Mouse (Mus musculus) CH12.LX (cell line): ENCODE data around the gene Slco4c1. TPM values are rescaled to one million over a fixed set of nuclear protein-coding genes. Genes with fewer than 3 reads are reported as not detected.
A peak's percentile ranks its signal among the peaks of the same experiment; 100 is the strongest.

Experiments used
- DNase-seq: peaks from one replicate; pipeline ENCODE4 v3.0.0-alpha.2; 2013; ENCODE audit errors: extremely low read depth
- H3K27ac ChIP-seq: 2 replicates; pipeline ENCODE4 v1.5.1; 2012; ENCODE audit warnings: low read depth, mild to moderate bottlenecking, control low read depth, moderate library complexity; ENCODE audit not compliant: insufficient read depth
- H3K27me3 ChIP-seq: replicated peaks from 2 replicates; pipeline ENCODE3; 2012; ENCODE audit warnings: inconsistent platforms
- H3K36me3 ChIP-seq, 2 experiments: replicated peaks in 1 of 2; 2 replicates each; pipeline versions ENCODE3 to v1.6.1; 2012; ENCODE audit warnings: inconsistent platforms in 1 of 2, low read length in 1 of 2, mild to moderate bottlenecking in 1 of 2, mixed read lengths in 1 of 2, moderate library complexity in 1 of 2; ENCODE audit not compliant: control insufficient read depth in 1 of 2, insufficient read depth in 1 of 2
- H3K4me1 ChIP-seq, 2 experiments: 2 replicates each; pipeline ENCODE4 v1.6.1; 2012; ENCODE audit warnings: inconsistent platforms in 1 of 2, moderate library complexity in 1 of 2; ENCODE audit not compliant: insufficient read depth in 2 of 2, control insufficient read depth in 1 of 2
- H3K4me2 ChIP-seq: 2 replicates; pipeline ENCODE4 v1.6.1; 2012; ENCODE audit warnings: low read depth, mild to moderate bottlenecking, control low read depth; ENCODE audit not compliant: poor library complexity, insufficient read depth, severe bottlenecking
- H3K4me3 ChIP-seq, 3 experiments: fragments of 150-350 bp in 1 of 3; sonication (generic) in 1 of 3; replicated peaks in 1 of 3; 2 replicates each; pipeline versions ENCODE3 to v1.5.1; 2011 to 2012; ENCODE audit warnings: low read depth in 2 of 3, low read length in 2 of 3, mild to moderate bottlenecking in 2 of 3, moderate library complexity in 2 of 3, control low read depth in 1 of 3, improper control_type of control experiment in 1 of 3, inconsistent platforms in 1 of 3, mixed read lengths in 1 of 3; ENCODE audit not compliant: poor library complexity in 1 of 3
- H3K79me2 ChIP-seq: replicated peaks from 2 replicates; pipeline ENCODE4 v1.6.1; 2012; ENCODE audit warnings: mild to moderate bottlenecking, moderate library complexity; ENCODE audit not compliant: control insufficient read depth, poor library complexity, insufficient read depth, severe bottlenecking; ENCODE audit errors: extremely low read depth
- H3K9ac ChIP-seq: 2 replicates; pipeline ENCODE4 v1.6.1; 2012; ENCODE audit warnings: low read depth, mild to moderate bottlenecking, control low read depth, moderate library complexity; ENCODE audit not compliant: insufficient read depth
- H3K9me3 ChIP-seq: replicated peaks from 2 replicates; pipeline ENCODE3; 2012; ENCODE audit warnings: low read length, inconsistent platforms, mixed read lengths
- CHD1 ChIP-seq: IDR thresholded peaks from 2 replicates; pipeline ENCODE4 v1.6.1; 2012; ENCODE audit warnings: low read depth, low read length, improper control_type of control experiment, inconsistent platforms
- CTCF ChIP-seq, 2 experiments: IDR thresholded peaks in 1 of 2; conservative IDR thresholded peaks in 1 of 2; 2 replicates each; pipeline ENCODE4 v1.5.1; 2011 to 2012; ENCODE audit warnings: low read depth in 2 of 2, low read length in 2 of 2, improper control_type of control experiment in 1 of 2, inconsistent platforms in 1 of 2, mild to moderate bottlenecking in 1 of 2, moderate library complexity in 1 of 2
- E2F4 ChIP-seq: IDR thresholded peaks from 2 replicates; pipeline ENCODE4 v1.6.1; 2011; ENCODE audit warnings: low read depth, low read length, improper control_type of control experiment; ENCODE audit not compliant: insufficient replicate concordance
- ELF1 ChIP-seq: IDR thresholded peaks from 2 replicates; pipeline ENCODE4 v1.6.1; 2014; ENCODE audit warnings: low read depth, mild to moderate bottlenecking, inconsistent platforms, low read length, improper control_type of control experiment
- ETS1 ChIP-seq: conservative IDR thresholded peaks from 2 replicates; pipeline ENCODE4 v1.6.1; 2012; ENCODE audit warnings: low read depth, mild to moderate bottlenecking, inconsistent platforms, low read length, improper control_type of control experiment, moderate library complexity
- GABPA ChIP-seq: IDR thresholded peaks from 2 replicates; pipeline ENCODE4 v1.6.1; 2012; ENCODE audit warnings: low read depth, low read length, improper control_type of control experiment, inconsistent platforms; ENCODE audit not compliant: insufficient replicate concordance
- KAT2A ChIP-seq: IDR thresholded peaks from 2 replicates; pipeline ENCODE4 v1.6.1; 2012; ENCODE audit warnings: low read length, improper control_type of control experiment, inconsistent platforms; ENCODE audit not compliant: insufficient replicate concordance
- MAFK ChIP-seq: IDR thresholded peaks from 2 replicates; pipeline ENCODE4 v1.6.1; 2011; ENCODE audit warnings: low read length, improper control_type of control experiment; ENCODE audit not compliant: insufficient replicate concordance
- MAX ChIP-seq: IDR thresholded peaks from 2 replicates; pipeline ENCODE4 v1.6.1; 2011; ENCODE audit warnings: low read length, improper control_type of control experiment
- MXI1 ChIP-seq: IDR thresholded peaks from 2 replicates; pipeline ENCODE4 v1.6.1; 2011; ENCODE audit warnings: mild to moderate bottlenecking, low read depth, low read length, improper control_type of control experiment
- MYC ChIP-seq: IDR thresholded peaks from 2 replicates; pipeline ENCODE4 v1.6.1; 2011; ENCODE audit warnings: low read depth, mild to moderate bottlenecking, improper control_type of control experiment, low read length
- NRF1 ChIP-seq: IDR thresholded peaks from 2 replicates; pipeline ENCODE4 v1.6.1; 2014; ENCODE audit warnings: low read depth, mild to moderate bottlenecking, inconsistent platforms, low read length, improper control_type of control experiment, moderate library complexity
- PAX5 ChIP-seq: IDR thresholded peaks from 2 replicates; pipeline ENCODE4 v1.6.1; 2012; ENCODE audit warnings: low read length, inconsistent platforms, mixed read lengths
- RAD21 ChIP-seq: IDR thresholded peaks from 2 replicates; pipeline ENCODE4 v1.6.1; 2011; ENCODE audit warnings: low read depth, mild to moderate bottlenecking, low read length, improper control_type of control experiment, moderate library complexity
- RCOR1 ChIP-seq: conservative IDR thresholded peaks from 2 replicates; pipeline ENCODE4 v1.6.1; 2012; ENCODE audit warnings: low read depth, mild to moderate bottlenecking, inconsistent platforms, low read length, improper control_type of control experiment
- SIN3A ChIP-seq: IDR thresholded peaks from 2 replicates; pipeline ENCODE4 v1.6.1; 2012; ENCODE audit warnings: low read length, improper control_type of control experiment, inconsistent platforms
- TBP ChIP-seq: conservative IDR thresholded peaks from 2 replicates; pipeline ENCODE4 v1.6.1; 2011; ENCODE audit warnings: low read depth, low read length, improper control_type of control experiment
- TCF12 ChIP-seq: IDR thresholded peaks from 2 replicates; pipeline ENCODE4 v1.6.1; 2014; ENCODE audit warnings: low read depth, mild to moderate bottlenecking, inconsistent platforms, low read length, improper control_type of control experiment
- ZC3H11A ChIP-seq: IDR thresholded peaks from 2 replicates; pipeline ENCODE4 v1.6.1; 2012; ENCODE audit warnings: low read depth, mild to moderate bottlenecking, inconsistent platforms, low read length, improper control_type of control experiment
- ZKSCAN1 ChIP-seq: IDR thresholded peaks from 2 replicates; pipeline ENCODE4 v1.6.1; 2012; ENCODE audit warnings: low read depth, inconsistent platforms, low read length, improper control_type of control experiment, borderline replicate concordance
- ZNF384 ChIP-seq: IDR thresholded peaks from 2 replicates; pipeline ENCODE4 v1.6.1; 2012; ENCODE audit warnings: low read depth, low read length, improper control_type of control experiment, inconsistent platforms
- dilution Hi-C: fragments of 300-500 bp; cut with MboI; formaldehyde crosslinking; loops from 2 replicates; pipeline ENCODE4 v1.14.3; 2020; ENCODE audit warnings: low sequenced_read_pairs; ENCODE audit not compliant: extremely low pct_unique_long_range_greater_than_20kb, extremely low pct_ligation_motif_present
- in situ Hi-C: fragments of 300-500 bp; cut with MboI; formaldehyde crosslinking; loops from 3 replicates; pipeline ENCODE4 v1.14.3; 2019; ENCODE audit warnings: low sequenced_read_pairs, low pct_ligation_motif_present, low pct_unique_long_range_greater_than_20kb, mixed read lengths
- polyA plus RNA-seq: library from polyadenylated mRNA; unstranded; fragments of >175 nt; gene quantifications from 2 replicates; pipeline ENCODE4 v1.2.1, GENCODE M21; 2012; ENCODE audit warnings: low read depth; ENCODE audit not compliant: insufficient read length
- total RNA-seq, 2 experiments: library from RNA; depleted of rRNA; stranded (reverse); fragments of 300-350 nt in 1 of 2; fragments of >200 nt in 1 of 2; gene quantifications; 2 replicates each; pipeline ENCODE4 v1.2.3; 2012 to 2014

The Slco4c1 gene
- total and polyA plus RNA-seq, 3 experiments, result not detected

- in situ Hi-C loops, result no loop called here
- H3K4me1 ChIP-seq, result peaks cover 0 to 4% of the 10 kb centered on the region in 2 experiments; a peak in 2 of 4 replicates
Measured at GRCm38 (mm10) chr1:96853541-96853940, 18.4 kb downstream of the Slco4c1 start.

GRCm38 (mm10) chr1:96849101-96849500, 22.9 kb downstream of the Slco4c1 start:
- Histone ChIP-seq H3K27me3 (no peaks in the 10 kb centered on the region), H3K27ac (no peak overlapping the region), H3K79me2 (no peaks in the 10 kb centered on the region), H3K9ac (no peak overlapping the region), H3K4me2 (no peak overlapping the region), H3K9me3 (no peaks in the 10 kb centered on the region), H3K36me3 (no peaks in the 10 kb centered on the region), H3K4me1 (peaks cover 0 to 4% of the 10 kb centered on the region in 2 experiments; a peak in 2 of 4 replicates), H3K4me3 (no peak overlapping the region)
- dilution Hi-C loops (no loop called here), in situ Hi-C loops (loop anchor here (10.0 kb wide), 1 partner anchor 166 kb away; no protein-coding TSS in a partner anchor)
- DNase-seq, result peak; percentile 6
- no peak for TF ChIP-seq RCOR1
- no peak for TF ChIP-seq E2F4
- no peak for TF ChIP-seq SIN3A
- TF ChIP-seq MAFK, result no peak
- TF ChIP-seq ZNF384, result no peak
- no peak for TF ChIP-seq ZKSCAN1
- TF ChIP-seq TBP, result no peak
- no peak for TF ChIP-seq MXI1
- no peak for TF ChIP-seq TCF12
- no peak for TF ChIP-seq CHD1
- TF ChIP-seq ELF1, result no peak
- TF ChIP-seq PAX5, result no peak
- no peak for TF ChIP-seq ZC3H11A

More at GRCm38 (mm10) chr1:96853541-96853940, 18.4 kb downstream of the Slco4c1 start:
- Histone ChIP-seq H3K79me2 (no peaks in the 10 kb centered on the region), H3K9ac (no peak overlapping the region), H3K36me3 (no peaks in the 10 kb centered on the region), H3K9me3 (no peaks in the 10 kb centered on the region), H3K4me2 (no peak overlapping the region), H3K27me3 (no peaks in the 10 kb centered on the region), H3K4me3 (no peak overlapping the region), H3K27ac (no peak overlapping the region)
- DNase-seq, result no peak
- TF ChIP-seq GABPA (no peak), CTCF (conservative IDR thresholded peaks at IDR 0.05 in 1 of 2, IDR thresholded peaks at IDR 0.05 in 1 of 2; ENCODE audit: low read depth in 2 of 2, low read length in 2 of 2) (no peak), KAT2A (no peak), ETS1 (no peak), RAD21 (no peak), MYC (no peak), RCOR1 (no peak), NRF1 (no peak), MAX (no peak), ZNF384 (no peak), ELF1 (no peak)
- dilution Hi-C loops, result no loop called here
